Mouse (Mus musculus) gastrocnemius, adult 8-10 months (tissue): ENCODE data around the gene Parp4. TPM values are rescaled to one million over a fixed set of nuclear protein-coding genes. Genes with fewer than 3 reads are reported as not detected.

Experiments
- DNase-seq, 2 experiments: peaks; one replicate each; pipeline ENCODE4 v3.0.0; 2022; ENCODE audit warnings: low spot score in 2 of 2
- total RNA-seq, 4 experiments: library from RNA; stranded (reverse); gene quantifications; 2 replicates each; pipeline ENCODE4 v1.2.4; 2022

Gene Parp4
- total RNA-seq, 4 experiments from 2014 or later: 16.3 to 20.7 (median 20.6) TPM

- DNase-seq: no peak
These were observed 29.7 kb downstream of the Parp4 start for GRCm38 (mm10) chr14:56605136-56605535.

- DNase-seq: no peak
These were observed 37.8 kb downstream of the Parp4 start for GRCm38 (mm10) chr14:56613212-56613611.

DNA sequence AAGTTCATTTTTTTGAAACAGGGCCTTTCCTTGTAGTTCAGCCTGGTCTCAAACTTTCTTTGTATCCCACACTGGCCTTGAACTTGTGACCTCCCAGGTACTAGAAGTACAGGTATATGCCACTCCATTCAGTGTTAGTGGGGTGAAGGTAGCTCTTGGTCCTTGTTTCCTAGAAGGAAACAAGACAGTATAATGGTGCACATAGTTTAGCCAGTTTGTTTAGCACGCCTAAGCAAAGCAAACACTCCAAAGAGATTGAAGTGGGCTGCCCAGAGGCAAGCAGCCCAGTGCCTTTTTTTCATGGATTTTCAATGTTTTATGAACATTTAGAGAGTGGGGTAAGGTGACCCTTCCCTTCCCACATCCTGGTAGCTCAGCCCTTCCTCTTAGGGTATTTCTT is 42.1 kb downstream of the Parp4 start:
- DNase-seq: no peak

- no peak for DNase-seq
These were observed 45.0 kb downstream of the Parp4 start for GRCm38 (mm10) chr14:56620425-56620824.

- no peak for DNase-seq
These were observed 50.8 kb downstream of the Parp4 start for GRCm38 (mm10) chr14:56626202-56626601.

GRCm38 (mm10) chr14:56628336-56628735 is 52.9 kb downstream of the Parp4 start:
- no peak for DNase-seq

- DNase-seq: no peak
These were observed 55.7 kb downstream of the Parp4 start for GRCm38 (mm10) chr14:56631109-56631508.

- no peak for DNase-seq
These were observed 71.8 kb downstream of the Parp4 start for GRCm38 (mm10) chr14:56647206-56647605.

- no peak for DNase-seq
These were observed 74.0 kb downstream of the Parp4 start for GRCm38 (mm10) chr14:56649448-56649847.

DNA sequence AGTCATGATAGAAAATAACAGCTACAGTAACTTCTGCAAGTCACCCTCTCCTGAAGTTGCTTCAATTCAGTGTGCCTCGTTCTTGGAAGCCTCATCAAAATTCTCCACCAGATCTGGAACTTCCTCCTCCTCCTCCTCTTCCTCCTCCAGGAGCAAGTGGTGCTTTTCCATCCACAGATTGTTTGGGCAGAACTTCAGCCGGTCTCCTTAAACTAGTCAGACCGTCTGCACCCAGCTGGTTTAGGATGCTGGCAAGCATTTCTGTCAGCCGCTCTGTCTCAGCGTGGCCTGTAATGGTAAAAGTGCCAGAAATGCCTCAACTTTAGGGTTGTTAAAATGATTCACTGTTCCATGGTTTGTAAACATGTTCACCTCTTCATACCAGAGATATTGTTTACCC is 90.2 kb downstream of the Parp4 start:
- DNase-seq: no peak

DNA sequence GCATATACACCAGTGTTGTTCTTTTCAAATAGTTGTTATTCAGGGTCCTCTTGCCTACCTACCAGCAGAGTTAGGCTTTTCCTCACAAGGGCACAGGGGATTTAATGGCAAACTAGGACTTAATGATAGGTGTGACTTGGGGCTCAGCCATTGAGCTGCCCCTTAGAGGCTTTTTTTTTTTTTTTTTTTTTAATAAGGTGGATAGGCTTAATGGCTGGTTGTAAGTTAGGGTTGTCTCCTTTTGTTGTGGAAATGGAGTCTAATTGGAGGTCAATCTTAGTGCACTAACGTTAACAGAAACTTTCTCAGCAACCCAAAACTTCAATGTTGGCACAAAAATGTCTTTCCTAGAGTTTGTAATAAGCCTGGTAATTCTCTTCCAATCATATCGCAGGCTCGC is 91.5 kb downstream of the Parp4 start:
- no peak for DNase-seq

GRCm38 (mm10) chr14:56667969-56668802 is 92.8 kb downstream of the Parp4 start, which contains the start of gene Mphosph8:
Gene Mphosph8, plus strand, starts transcription at chr14:56668248.
- peak; percentile 98 for DNase-seq

GRCm38 (mm10) chr14:56669046-56669620 is 93.7 kb downstream of the Parp4 start:
- no peak for DNase-seq

DNA sequence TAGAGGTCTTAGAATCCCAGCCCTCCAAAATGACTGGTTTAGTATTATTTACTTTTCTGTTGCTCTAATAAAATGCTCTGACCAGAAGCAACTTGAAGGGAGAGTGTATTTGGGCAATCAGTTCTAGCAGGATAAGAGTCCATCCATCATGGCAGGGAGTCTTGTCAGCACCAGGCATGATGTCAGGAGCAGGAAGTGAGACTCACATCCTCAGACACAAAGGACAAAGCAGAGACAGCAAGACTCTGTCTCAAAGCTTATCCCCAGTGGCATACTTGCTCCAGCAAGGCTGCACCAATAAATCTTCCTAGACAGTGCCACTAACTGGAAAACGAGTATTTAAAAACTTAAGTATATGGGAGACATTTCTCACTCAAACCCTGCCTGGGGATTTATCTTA is 110.0 kb downstream of the Parp4 start:
- no peak for DNase-seq

- DNase-seq: no peak
These were observed 113.7 kb downstream of the Parp4 start for GRCm38 (mm10) chr14:56689116-56689515.

GRCm38 (mm10) chr14:56689766-56690165 is 114.3 kb downstream of the Parp4 start:
- DNase-seq: no peak

DNA sequence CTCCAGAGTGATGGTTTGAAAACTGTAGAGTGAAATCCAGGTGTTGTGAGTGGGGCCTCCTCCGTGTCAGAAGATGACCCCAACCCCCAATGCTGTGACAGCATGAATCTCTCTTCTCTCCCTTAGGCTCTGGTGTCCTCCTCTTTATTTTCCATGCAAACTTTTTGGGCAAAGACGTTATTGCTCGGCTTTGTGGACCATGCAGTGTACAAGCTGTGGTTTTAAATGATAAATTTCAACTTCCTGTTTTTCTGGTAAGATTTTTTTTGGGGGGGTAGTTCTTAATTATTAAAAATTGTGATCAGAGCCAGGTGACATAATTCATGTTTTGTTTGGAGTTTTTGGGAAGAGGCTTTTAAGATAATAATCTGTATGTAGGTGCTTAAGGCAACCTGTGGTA is 120.1 kb downstream of the Parp4 start:
- DNase-seq: no peak

GRCm38 (mm10) chr14:56697836-56698235 is 122.4 kb downstream of the Parp4 start:
- DNase-seq: no peak

DNA sequence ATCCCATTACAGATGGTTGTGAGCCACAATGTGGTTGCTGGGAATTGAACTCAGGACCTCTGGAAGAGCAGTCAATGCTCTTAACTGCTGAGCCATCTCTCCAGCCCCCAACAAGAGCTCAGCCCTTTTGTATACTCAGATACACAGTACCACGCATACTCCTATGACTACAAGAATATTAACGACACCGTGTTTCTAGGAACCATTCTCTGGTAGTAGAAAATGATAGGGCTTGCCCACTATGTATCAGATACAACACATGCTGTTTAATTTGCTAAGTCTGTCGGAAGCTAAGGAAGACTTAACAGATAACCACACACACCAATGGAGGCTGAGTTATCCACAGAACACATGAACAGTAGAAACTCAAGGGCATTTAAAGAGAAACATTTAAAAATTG is 127.2 kb downstream of the Parp4 start:
- DNase-seq: no peak

- DNase-seq: no peak
These were observed 130.3 kb downstream of the Parp4 start for GRCm38 (mm10) chr14:56705687-56706086.
